Mouse (Mus musculus) MEL (cell line): ENCODE results near the gene Slc25a34. TPM values are rescaled to one million over a fixed set of nuclear protein-coding genes. Genes with fewer than 3 reads are reported as not detected.

Experiments
- DNase-seq: peaks from one replicate; pipeline ENCODE4 v3.0.0; 2011; ENCODE audit warnings: low read depth, low spot score
- H3K27ac ChIP-seq: 2 replicates; pipeline ENCODE4 v1.5.1; 2012; ENCODE audit warnings: low read depth, mild to moderate bottlenecking, control low read depth, low read length, moderate library complexity; ENCODE audit not compliant: control insufficient read depth
- H3K27me3 ChIP-seq, 2 experiments: fragments of 150-350 bp in 1 of 2; sonication (generic) in 1 of 2; 2 replicates each; pipeline ENCODE4 v1.6.1; 2012; ENCODE audit warnings: low read length in 2 of 2, mild to moderate bottlenecking in 2 of 2, improper control_type of control experiment in 1 of 2, moderate library complexity in 1 of 2; ENCODE audit not compliant: insufficient read depth in 2 of 2, control insufficient read depth in 1 of 2
- H3K36me3 ChIP-seq, 2 experiments: 2 replicates each; pipeline ENCODE4 v1.6.1; 2012 to 2014; ENCODE audit warnings: low read length in 2 of 2, improper control_type of control experiment in 1 of 2, inconsistent platforms in 1 of 2, mild to moderate bottlenecking in 1 of 2; ENCODE audit not compliant: insufficient read depth in 2 of 2, control insufficient read depth in 1 of 2
- H3K4me1 ChIP-seq, 2 experiments: fragments of 150-350 bp in 1 of 2; sonication (generic) in 1 of 2; 2 replicates each; pipeline ENCODE4 v1.6.1; 2012; ENCODE audit warnings: low read length in 2 of 2, improper control_type of control experiment in 1 of 2, mild to moderate bottlenecking in 1 of 2; ENCODE audit not compliant: insufficient read depth in 2 of 2, control insufficient read depth in 1 of 2
- H3K4me3 ChIP-seq, 2 experiments: fragments of 150-350 bp in 1 of 2; sonication (generic) in 1 of 2; 2 replicates each; pipeline ENCODE4 v1.5.1; 2012; ENCODE audit warnings: low read depth in 2 of 2, low read length in 2 of 2, mild to moderate bottlenecking in 2 of 2, moderate library complexity in 2 of 2, control low read depth in 1 of 2, improper control_type of control experiment in 1 of 2; ENCODE audit not compliant: control insufficient read depth in 1 of 2, insufficient read depth in 1 of 2
- H3K79me2 ChIP-seq: 2 replicates; pipeline ENCODE4 v1.6.1; 2012; ENCODE audit warnings: mild to moderate bottlenecking, low read length, moderate library complexity; ENCODE audit not compliant: control insufficient read depth, poor library complexity, insufficient read depth
- H3K9ac ChIP-seq: 2 replicates; pipeline ENCODE4 v1.6.1; 2012; ENCODE audit warnings: low read depth, mild to moderate bottlenecking, control low read depth, low read length, moderate library complexity; ENCODE audit not compliant: control insufficient read depth, poor library complexity, severe bottlenecking
- H3K9me3 ChIP-seq: fragments of 150-350 bp; sonication (generic); replicated peaks from 2 replicates; pipeline ENCODE4 v1.6.1; 2012; ENCODE audit warnings: mild to moderate bottlenecking, low read length, improper control_type of control experiment, moderate library complexity; ENCODE audit not compliant: insufficient read depth
- BHLHE40 ChIP-seq: IDR thresholded peaks from 2 replicates; pipeline ENCODE4 v1.6.1; 2012; ENCODE audit warnings: low read depth, mild to moderate bottlenecking, inconsistent platforms, low read length, improper control_type of control experiment, borderline replicate concordance
- CTCF ChIP-seq, 3 experiments: IDR thresholded peaks in 2 of 3; conservative IDR thresholded peaks in 1 of 3; 2 replicates each; pipeline ENCODE4 v1.5.1; 2011 to 2012; ENCODE audit warnings: low read length in 3 of 3, low read depth in 2 of 3, mild to moderate bottlenecking in 2 of 3, improper control_type of control experiment in 1 of 3, inconsistent platforms in 1 of 3, mixed read lengths in 1 of 3, moderate library complexity in 1 of 3; ENCODE audit not compliant: control insufficient read depth in 1 of 3, insufficient read depth in 1 of 3, poor library complexity in 1 of 3, severe bottlenecking in 1 of 3
- E2F4 ChIP-seq: IDR thresholded peaks from 2 replicates; pipeline ENCODE4 v1.6.1; 2011; ENCODE audit warnings: low read depth, low read length, improper control_type of control experiment, borderline replicate concordance
- ELF1 ChIP-seq: IDR thresholded peaks from 2 replicates; pipeline ENCODE4 v1.6.1; 2014; ENCODE audit warnings: low read depth, mild to moderate bottlenecking, inconsistent platforms, low read length, improper control_type of control experiment, moderate library complexity
- EP300 ChIP-seq, 2 experiments: IDR thresholded peaks; 2 replicates each; pipeline ENCODE4 v1.6.1; 2011; ENCODE audit warnings: improper control_type of control experiment in 2 of 2, low read length in 2 of 2, low read depth in 1 of 2, mild to moderate bottlenecking in 1 of 2
- HCFC1 ChIP-seq: IDR thresholded peaks from 2 replicates; pipeline ENCODE4 v1.6.1; 2012; ENCODE audit warnings: low read depth, mild to moderate bottlenecking, inconsistent platforms, low read length, improper control_type of control experiment, moderate library complexity
- KAT2A ChIP-seq: conservative IDR thresholded peaks from 2 replicates; pipeline ENCODE4 v1.6.1; 2012; ENCODE audit warnings: low read depth, low read length, improper control_type of control experiment, inconsistent platforms
- MAFK ChIP-seq: IDR thresholded peaks from 2 replicates; pipeline ENCODE4 v1.6.1; 2011; ENCODE audit warnings: low read depth, mild to moderate bottlenecking, low read length, improper control_type of control experiment, borderline replicate concordance
- MAZ ChIP-seq: IDR thresholded peaks from 2 replicates; pipeline ENCODE4 v1.6.1; 2012; ENCODE audit warnings: low read depth, mild to moderate bottlenecking, inconsistent platforms, low read length, improper control_type of control experiment
- MEF2A ChIP-seq: IDR thresholded peaks from 2 replicates; pipeline ENCODE4 v1.6.1; 2014; ENCODE audit warnings: low read depth, mild to moderate bottlenecking, inconsistent platforms, low read length, improper control_type of control experiment; ENCODE audit not compliant: poor library complexity, insufficient replicate concordance, severe bottlenecking; ENCODE audit errors: extremely low read depth
- MXI1 ChIP-seq: IDR thresholded peaks from 2 replicates; pipeline ENCODE4 v1.6.1; 2011; ENCODE audit warnings: mild to moderate bottlenecking, low read depth, low read length, improper control_type of control experiment
- MYB ChIP-seq: IDR thresholded peaks from 2 replicates; pipeline ENCODE4 v1.6.1; 2011; ENCODE audit warnings: mild to moderate bottlenecking, low read depth, low read length, improper control_type of control experiment
- NRF1 ChIP-seq: IDR thresholded peaks from 2 replicates; pipeline ENCODE4 v1.6.1; 2014; ENCODE audit warnings: low read depth, mild to moderate bottlenecking, inconsistent platforms, low read length, improper control_type of control experiment, moderate library complexity; ENCODE audit not compliant: poor library complexity, insufficient read depth, severe bottlenecking
- POLR2AphosphoS2 ChIP-seq: IDR thresholded peaks from 2 replicates; pipeline ENCODE4 v1.6.1; 2011; ENCODE audit warnings: low read length, improper control_type of control experiment
- RAD21 ChIP-seq: IDR thresholded peaks from 2 replicates; pipeline ENCODE4 v1.6.1; 2011; ENCODE audit warnings: mild to moderate bottlenecking, low read depth, low read length, improper control_type of control experiment
- SIN3A ChIP-seq: IDR thresholded peaks from 2 replicates; pipeline ENCODE4 v1.6.1; 2012; ENCODE audit warnings: low read length, improper control_type of control experiment, inconsistent platforms
- SMC3 ChIP-seq: IDR thresholded peaks from 2 replicates; pipeline ENCODE4 v1.6.1; 2011; ENCODE audit warnings: low read depth, low read length, improper control_type of control experiment
- TAL1 ChIP-seq: IDR thresholded peaks from 2 replicates; pipeline ENCODE4 v1.6.1; 2012; ENCODE audit warnings: mild to moderate bottlenecking, inconsistent platforms, low read length, moderate library complexity, mixed read lengths
- TBP ChIP-seq: IDR thresholded peaks from 2 replicates; pipeline ENCODE4 v1.8.0; 2011; ENCODE audit warnings: low read depth, low read length, improper control_type of control experiment
- TCF12 ChIP-seq: IDR thresholded peaks from 2 replicates; pipeline ENCODE4 v1.6.1; 2014; ENCODE audit warnings: low read depth, mild to moderate bottlenecking, inconsistent platforms, low read length, improper control_type of control experiment, moderate library complexity
- USF1 ChIP-seq: IDR thresholded peaks from 2 replicates; pipeline ENCODE4 v1.6.1; 2014; ENCODE audit warnings: low read depth, mild to moderate bottlenecking, inconsistent platforms, low read length, improper control_type of control experiment, moderate library complexity
- ZC3H11A ChIP-seq: IDR thresholded peaks from 2 replicates; pipeline ENCODE4 v1.6.1; 2012; ENCODE audit warnings: low read depth, mild to moderate bottlenecking, inconsistent platforms, low read length, improper control_type of control experiment
- ZKSCAN1 ChIP-seq: IDR thresholded peaks from 2 replicates; pipeline ENCODE4 v1.6.1; 2012; ENCODE audit warnings: low read depth, mild to moderate bottlenecking, inconsistent platforms, low read length, improper control_type of control experiment, moderate library complexity
- ZMIZ1 ChIP-seq: IDR thresholded peaks from 2 replicates; pipeline ENCODE4 v1.6.1; 2012; ENCODE audit warnings: low read depth, mild to moderate bottlenecking, inconsistent platforms, low read length, improper control_type of control experiment, moderate library complexity
- polyA plus RNA-seq, 2 experiments: library from polyadenylated mRNA; stranded (reverse) in 1 of 2; unstranded in 1 of 2; fragments of >175 nt in 1 of 2; fragments of >200 nt in 1 of 2; gene quantifications; 2 replicates each; pipeline versions ENCODE4 v1.2.1 to v1.2.4; 2012; ENCODE audit warnings: low replicate concordance in 2 of 2, low read depth in 1 of 2; ENCODE audit not compliant: insufficient read length in 2 of 2, insufficient read depth in 1 of 2, missing spikeins in 1 of 2
- total RNA-seq: library from RNA; depleted of rRNA; stranded (reverse); fragments of 300-350 nt; gene quantifications from 2 replicates; pipeline ENCODE4 v1.2.3, GENCODE M21; 2012

The Slc25a34 gene
- total and polyA plus RNA-seq, 3 experiments: 0.10 TPM; not detected in 2

DNA sequence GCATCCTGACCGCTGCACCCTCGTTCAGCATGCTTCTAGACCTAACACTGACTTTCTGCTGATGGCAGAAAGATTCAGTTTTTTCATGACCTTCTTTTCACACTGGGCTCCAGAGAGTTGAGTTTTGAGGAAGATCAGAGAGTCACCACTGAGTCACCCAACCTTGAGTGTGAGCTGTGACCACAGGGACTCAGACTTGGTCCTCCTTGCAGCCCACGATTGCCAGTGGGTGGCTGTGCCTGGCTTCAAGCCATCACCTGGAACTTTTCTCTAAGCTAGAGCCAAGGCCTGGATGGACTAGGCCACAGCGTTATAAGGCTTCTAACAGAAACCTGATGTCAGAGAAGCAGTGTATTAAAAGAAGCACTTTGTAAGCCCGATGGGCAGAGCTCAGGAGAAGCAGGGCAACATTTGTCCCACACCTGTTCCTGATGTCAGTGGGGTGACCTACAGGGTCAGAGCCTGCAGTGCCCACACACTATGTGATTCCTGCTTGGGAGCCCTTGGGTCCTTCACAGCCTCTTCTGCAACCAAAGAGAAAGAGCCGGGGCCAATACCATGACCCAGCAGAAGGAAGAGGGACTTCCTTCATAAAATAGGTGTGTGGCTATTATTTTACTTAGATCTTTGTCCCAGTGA, 35.3 kb upstream of the Slc25a34 start:
- H3K27ac ChIP-seq: no peak overlapping the region
- H3K9me3 ChIP-seq: no peaks in the 10 kb centered on the region
- no peak overlapping the region for H3K4me3 ChIP-seq
- H3K9ac ChIP-seq: no peak overlapping the region
- H3K4me1 ChIP-seq: peaks cover 0 to 10% of the 10 kb centered on the region in 2 experiments; a peak in 3 of 4 replicates
- H3K79me2 ChIP-seq: peaks cover 11% of the 10 kb centered on the region
- no peaks in the 10 kb centered on the region for H3K27me3 ChIP-seq
- H3K36me3 ChIP-seq: peaks cover 0 to 5% of the 10 kb centered on the region in 2 experiments; a peak in 2 of 4 replicates
- TF ChIP-seq TBP: no peak
- no peak for TF ChIP-seq MAFK
- TF ChIP-seq ZC3H11A: no peak
- no peak for TF ChIP-seq MAZ
- TF ChIP-seq MEF2A: no peak
- no peak for TF ChIP-seq BHLHE40
- TF ChIP-seq TAL1: no peak
- TF ChIP-seq E2F4: no peak
- TF ChIP-seq RAD21: no peak
- no peak for TF ChIP-seq KAT2A
- no peak for TF ChIP-seq SMC3
- no peak for TF ChIP-seq ELF1
- TF ChIP-seq MXI1: no peak
- no peak for TF ChIP-seq POLR2AphosphoS2
- TF ChIP-seq EP300 (IDR thresholded peaks at IDR 0.05; ENCODE audit: low read depth in 1 of 2, low read length in 2 of 2): no peak
- TF ChIP-seq SIN3A: no peak
- TF ChIP-seq TCF12: no peak
- no peak for TF ChIP-seq MYB
- no peak for DNase-seq

- Histone ChIP-seq H3K27me3 (no peaks in the 10 kb centered on the region), H3K36me3 (no peaks in the 10 kb centered on the region; a peak in 2 of 4 replicates), H3K27ac (no peak overlapping the region), H3K4me3 (no peak overlapping the region), H3K79me2 (no peaks in the 10 kb centered on the region; the same call in 1 of the 2 replicates), H3K4me1 (peaks cover 0 to 5% of the 10 kb centered on the region in 2 experiments; a peak in 1 of 4 replicates), H3K9ac (no peak overlapping the region), H3K9me3 (no peaks in the 10 kb centered on the region)
- no peak for TF ChIP-seq ZKSCAN1
- TF ChIP-seq EP300 (IDR thresholded peaks at IDR 0.05; ENCODE audit: low read depth in 1 of 2, low read length in 2 of 2): no peak
- no peak for TF ChIP-seq ZMIZ1
- TF ChIP-seq SIN3A: no peak
- TF ChIP-seq TBP: no peak
- no peak for TF ChIP-seq TCF12
- no peak for TF ChIP-seq NRF1
- no peak for TF ChIP-seq MYB
- no peak for TF ChIP-seq E2F4
- no peak for TF ChIP-seq HCFC1
- TF ChIP-seq USF1: no peak
- TF ChIP-seq CTCF (IDR thresholded peaks at IDR 0.05 in 2 of 3, conservative IDR thresholded peaks at IDR 0.05 in 1 of 3; ENCODE audit: control insufficient read depth in 1 of 3, insufficient read depth in 1 of 3, low read depth in 2 of 3, low read length in 3 of 3, poor library complexity in 1 of 3, severe bottlenecking in 1 of 3): no peak
- no peak for DNase-seq
Observed at GRCm38 (mm10) chr4:141656932-141657331, 33.3 kb upstream of the Slc25a34 start.
